Mouse (Mus musculus): ENCODE measurements around the gene Apopt1.

- TF ChIP-seq CTCF (IDR thresholded peaks at IDR 0.05; ENCODE audit: low read depth) = no peak
- no peak for TF ChIP-seq EP300 (IDR thresholded peaks at IDR 0.05; ENCODE audit: low read depth)
These were observed 55.4 kb downstream of the Apopt1 start for GRCm38 (mm10) chr12:111768322-111768928.
